Mouse (Mus musculus): ENCODE results near the gene Lpp. TPM values are rescaled to one million over a fixed set of nuclear protein-coding genes. Genes with fewer than 3 reads are reported as not detected.

Lpp gene
- polyA plus RNA-seq, 1 experiment: 6.2 TPM

DNA sequence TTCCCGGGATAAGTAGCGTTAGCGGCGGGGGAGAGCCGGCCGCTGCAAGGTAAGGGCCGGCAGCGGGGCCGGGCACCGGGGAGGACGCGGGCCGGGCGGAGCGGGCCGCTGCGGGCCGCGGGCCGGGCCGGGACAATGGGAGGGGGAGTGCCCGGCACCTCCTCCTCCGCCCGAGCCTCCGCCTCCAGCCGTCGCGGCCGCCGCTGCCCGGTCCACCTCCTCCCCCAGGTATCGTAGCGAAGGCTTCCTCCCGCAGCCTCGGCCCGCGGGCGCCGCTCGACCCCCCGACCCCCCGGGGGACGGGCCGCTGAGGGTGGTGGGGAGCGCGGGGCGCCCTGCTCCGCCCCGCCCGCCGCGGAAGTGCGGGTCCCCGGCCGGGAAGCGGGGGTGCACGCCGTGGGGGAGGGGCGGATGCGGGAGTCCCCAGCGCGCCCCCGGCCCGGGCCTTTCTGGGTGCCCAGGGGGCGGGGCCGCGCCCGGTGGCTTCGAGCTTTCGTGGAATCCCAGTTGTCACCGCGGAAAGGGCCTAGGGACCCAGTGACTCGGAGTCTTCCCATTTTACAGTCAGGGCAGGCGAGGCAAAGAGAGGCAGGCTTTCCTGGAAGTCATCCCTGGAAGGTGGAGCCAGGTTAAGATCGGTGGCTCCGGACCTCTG lies 376 bp downstream of the Lpp start:
- no peak for TF ChIP-seq CTCF (IDR thresholded peaks at IDR 0.05; ENCODE audit: control insufficient read depth, insufficient read depth, low read length)
- TF ChIP-seq POLR2A (IDR thresholded peaks at IDR 0.05; ENCODE audit: borderline replicate concordance, control insufficient read depth, low read depth, low read length): no peak
- H3K27ac ChIP-seq (ENCODE audit: control insufficient read depth, insufficient read depth, low read depth, low read length, poor library complexity): peak overlapping the region; percentile 80
- H3K4me3 ChIP-seq (replicated peaks; ENCODE audit: control insufficient read depth, low read depth, low read length): peak overlapping the region; percentile 76
- H3K4me1 ChIP-seq (ENCODE audit: control insufficient read depth, insufficient read depth, low read length): no peaks in the 10 kb centered on the region
- under 1% methylated on average over 72 of the region's 76 CpGs for WGBS

DNA sequence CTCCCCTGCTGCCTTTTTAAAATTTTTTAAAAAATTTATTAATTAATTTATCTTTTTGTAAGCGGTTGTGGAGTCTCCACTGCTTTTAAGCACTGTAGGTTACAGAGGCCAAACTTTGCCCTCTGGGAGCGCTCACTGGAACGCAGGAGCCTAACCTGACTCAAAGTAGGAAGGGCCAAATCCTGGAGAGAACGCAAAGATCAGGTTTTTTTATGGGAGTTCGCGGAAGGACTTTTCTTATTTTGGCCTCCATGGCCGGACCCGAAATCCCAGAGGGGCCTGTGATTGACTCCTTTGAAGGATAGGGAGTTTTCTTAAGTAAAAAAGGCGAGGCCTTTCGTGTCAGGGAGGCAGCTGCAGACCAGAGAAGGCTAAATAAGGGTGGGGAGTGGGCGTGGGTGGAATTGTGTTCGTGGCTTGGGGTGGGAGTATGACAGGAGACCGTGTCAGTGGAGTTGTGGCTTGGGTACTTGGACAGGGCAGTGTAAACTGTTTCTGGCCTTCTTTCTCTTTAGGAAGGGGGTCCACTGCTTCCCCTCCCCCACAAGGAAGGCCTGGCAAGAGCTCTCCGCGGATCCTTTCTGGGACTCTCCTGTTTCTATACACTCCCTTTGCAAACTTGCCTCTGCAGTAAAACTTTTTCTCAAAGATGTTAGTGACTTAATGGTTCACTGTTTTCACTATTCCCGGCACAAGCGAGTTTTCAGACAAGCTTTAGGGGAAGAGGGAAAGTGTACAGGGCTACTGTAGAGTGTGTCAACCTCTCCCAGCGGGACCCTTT lies 1.1 kb downstream of the Lpp start:
- no peaks in the 10 kb centered on the region for H3K4me1 ChIP-seq (ENCODE audit: control insufficient read depth, insufficient read depth, low read length)
- H3K27ac ChIP-seq (ENCODE audit: control insufficient read depth, insufficient read depth, low read depth, low read length, poor library complexity): no peak overlapping the region
- peak overlapping the region; percentile 76 for H3K4me3 ChIP-seq (replicated peaks; ENCODE audit: control insufficient read depth, low read depth, low read length)
- 34% methylated on average over 18 of the region's 18 CpGs for WGBS
- TF ChIP-seq CTCF (IDR thresholded peaks at IDR 0.05; ENCODE audit: control insufficient read depth, insufficient read depth, low read length) (no peak), POLR2A (IDR thresholded peaks at IDR 0.05; ENCODE audit: borderline replicate concordance, control insufficient read depth, low read depth, low read length) (no peak)

- Histone ChIP-seq H3K27ac (ENCODE audit: control insufficient read depth, insufficient read depth, low read depth, low read length, poor library complexity) (no peak overlapping the region), H3K4me1 (ENCODE audit: control insufficient read depth, insufficient read depth, low read length) (no peaks in the 10 kb centered on the region), H3K4me3 (replicated peaks; ENCODE audit: control insufficient read depth, low read depth, low read length) (no peak overlapping the region)
- TF ChIP-seq CTCF (IDR thresholded peaks at IDR 0.05; ENCODE audit: control insufficient read depth, insufficient read depth, low read length): no peak
- TF ChIP-seq POLR2A (IDR thresholded peaks at IDR 0.05; ENCODE audit: borderline replicate concordance, control insufficient read depth, low read depth, low read length): no peak
- WGBS: 74% methylated on average over 2 of the region's 2 CpGs
These were observed 1.8 kb downstream of the Lpp start for GRCm38 (mm10) chr16:24395100-24395499.

GRCm38 (mm10) chr16:24396504-24396903 lies 3.2 kb downstream of the Lpp start:
- WGBS: 88% methylated on average over 7 of the region's 7 CpGs
- Histone ChIP-seq H3K4me1 (ENCODE audit: control insufficient read depth, insufficient read depth, low read length) (no peaks in the 10 kb centered on the region), H3K27ac (ENCODE audit: control insufficient read depth, insufficient read depth, low read depth, low read length, poor library complexity) (no peak overlapping the region), H3K4me3 (replicated peaks; ENCODE audit: control insufficient read depth, low read depth, low read length) (no peak overlapping the region)
- TF ChIP-seq CTCF (IDR thresholded peaks at IDR 0.05; ENCODE audit: control insufficient read depth, insufficient read depth, low read length) (no peak), POLR2A (IDR thresholded peaks at IDR 0.05; ENCODE audit: borderline replicate concordance, control insufficient read depth, low read depth, low read length) (no peak)

DNA sequence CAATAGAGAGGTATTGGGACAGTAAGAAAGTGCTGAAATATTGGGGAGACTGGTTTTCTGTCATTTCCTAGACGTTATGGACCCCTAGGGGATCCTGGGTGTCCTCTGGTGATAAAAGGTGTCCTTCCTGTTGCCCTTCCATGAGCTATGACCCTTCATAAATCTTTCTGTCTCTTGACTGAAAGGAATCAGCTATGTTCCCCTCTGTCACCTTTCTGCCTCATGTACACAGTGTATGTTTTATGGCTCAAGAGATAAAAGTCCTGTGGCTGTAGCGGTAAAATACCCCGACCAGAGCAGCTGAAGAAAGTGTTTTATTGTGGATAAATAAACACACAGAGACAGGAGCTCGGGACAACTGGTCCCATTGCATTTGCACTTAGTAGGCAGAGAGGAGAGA lies 5.2 kb downstream of the Lpp start:
- Histone ChIP-seq H3K4me3 (replicated peaks; ENCODE audit: control insufficient read depth, low read depth, low read length) (no peak overlapping the region), H3K27ac (ENCODE audit: control insufficient read depth, insufficient read depth, low read depth, low read length, poor library complexity) (no peak overlapping the region), H3K4me1 (ENCODE audit: control insufficient read depth, insufficient read depth, low read length) (no peaks in the 10 kb centered on the region)
- 65% methylated on average over 4 of the region's 4 CpGs for WGBS
- no peak for TF ChIP-seq POLR2A (IDR thresholded peaks at IDR 0.05; ENCODE audit: borderline replicate concordance, control insufficient read depth, low read depth, low read length)
- no peak for TF ChIP-seq CTCF (IDR thresholded peaks at IDR 0.05; ENCODE audit: control insufficient read depth, insufficient read depth, low read length)

GRCm38 (mm10) chr16:24398893-24399292 lies 5.6 kb downstream of the Lpp start:
- 78% methylated on average over 3 of the region's 3 CpGs for WGBS
- H3K4me3 ChIP-seq (replicated peaks; ENCODE audit: control insufficient read depth, low read depth, low read length): no peak overlapping the region

DNA sequence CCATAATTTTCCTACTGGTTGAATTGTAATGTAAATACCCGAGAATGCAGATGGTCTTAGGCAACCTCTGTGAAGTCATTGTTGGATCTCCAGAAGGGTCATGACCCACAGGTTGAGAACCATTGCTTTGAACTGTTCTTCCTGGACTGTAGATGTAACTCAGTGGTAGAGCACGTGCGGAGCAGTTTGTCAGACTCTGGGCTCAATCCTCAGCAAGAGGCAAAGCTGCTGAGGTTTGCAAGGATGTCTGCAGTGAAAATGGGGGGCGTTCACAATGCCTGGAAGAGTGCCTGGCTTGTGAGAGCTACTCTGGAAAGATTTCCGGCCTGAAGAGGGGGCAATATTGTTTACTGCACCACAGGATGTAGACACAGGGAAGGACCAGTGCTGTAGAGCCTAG lies 6.2 kb downstream of the Lpp start:
- no peaks in the 10 kb centered on the region for H3K4me1 ChIP-seq (ENCODE audit: control insufficient read depth, insufficient read depth, low read length)
- H3K27ac ChIP-seq (ENCODE audit: control insufficient read depth, insufficient read depth, low read depth, low read length, poor library complexity): no peak overlapping the region
- no peak overlapping the region for H3K4me3 ChIP-seq (replicated peaks; ENCODE audit: control insufficient read depth, low read depth, low read length)
- no peak for TF ChIP-seq CTCF (IDR thresholded peaks at IDR 0.05; ENCODE audit: control insufficient read depth, insufficient read depth, low read length)
- no peak for TF ChIP-seq POLR2A (IDR thresholded peaks at IDR 0.05; ENCODE audit: borderline replicate concordance, control insufficient read depth, low read depth, low read length)
- 74% methylated on average over 5 of the region's 5 CpGs for WGBS

More at GRCm38 (mm10) chr16:24398893-24399292, 5.6 kb downstream of the Lpp start:
- TF ChIP-seq CTCF (IDR thresholded peaks at IDR 0.05; ENCODE audit: control insufficient read depth, insufficient read depth, low read length) (no peak), POLR2A (IDR thresholded peaks at IDR 0.05; ENCODE audit: borderline replicate concordance, control insufficient read depth, low read depth, low read length) (no peak)
- Histone ChIP-seq H3K4me1 (ENCODE audit: control insufficient read depth, insufficient read depth, low read length) (no peaks in the 10 kb centered on the region), H3K27ac (ENCODE audit: control insufficient read depth, insufficient read depth, low read depth, low read length, poor library complexity) (no peak overlapping the region)

DNA sequence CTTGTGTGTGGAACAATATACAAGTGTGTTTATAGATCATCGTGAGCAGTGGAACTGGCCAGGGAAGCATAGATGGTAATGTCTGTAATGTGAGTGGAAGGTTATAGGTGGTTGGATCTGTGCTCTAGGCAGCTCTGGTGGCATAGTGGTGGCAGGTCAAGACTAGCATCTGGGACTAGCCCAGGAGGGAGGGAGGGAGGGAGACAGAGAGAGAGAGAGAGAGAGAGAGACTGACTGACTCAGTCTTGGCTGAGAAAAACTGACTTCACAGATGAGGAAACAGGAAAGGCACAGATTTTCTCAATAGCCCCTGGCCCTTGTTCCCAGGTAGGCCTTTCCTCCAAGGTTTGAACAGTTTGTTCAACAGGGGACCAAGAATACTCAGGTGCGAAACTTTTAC lies 7.5 kb downstream of the Lpp start:
- Histone ChIP-seq H3K4me3 (replicated peaks; ENCODE audit: control insufficient read depth, low read depth, low read length) (no peak overlapping the region), H3K4me1 (ENCODE audit: control insufficient read depth, insufficient read depth, low read length) (no peaks in the 10 kb centered on the region), H3K27ac (ENCODE audit: control insufficient read depth, insufficient read depth, low read depth, low read length, poor library complexity) (no peak overlapping the region)
- WGBS: 84% methylated on average over 2 of the region's 2 CpGs
- no peak for TF ChIP-seq POLR2A (IDR thresholded peaks at IDR 0.05; ENCODE audit: borderline replicate concordance, control insufficient read depth, low read depth, low read length)
- TF ChIP-seq CTCF (IDR thresholded peaks at IDR 0.05; ENCODE audit: control insufficient read depth, insufficient read depth, low read length): no peak
